Mouse (Mus musculus) central nervous system, embryonic 11.5 days (tissue): ENCODE measurements around the gene Nbas. TPM values are rescaled to one million over a fixed set of nuclear protein-coding genes. Genes with fewer than 3 reads are reported as not detected.

Source experiments
- polyA plus RNA-seq: library from polyadenylated mRNA; depleted of rRNA; stranded (reverse); fragments of >200 nt; gene quantifications from 2 replicates; pipeline ENCODE4 v1.2.3, GENCODE M21; 2012; rRNA removed

Gene Nbas
- polyA plus RNA-seq: 17.3 and 17.8 TPM in 2 replicates

DNA sequence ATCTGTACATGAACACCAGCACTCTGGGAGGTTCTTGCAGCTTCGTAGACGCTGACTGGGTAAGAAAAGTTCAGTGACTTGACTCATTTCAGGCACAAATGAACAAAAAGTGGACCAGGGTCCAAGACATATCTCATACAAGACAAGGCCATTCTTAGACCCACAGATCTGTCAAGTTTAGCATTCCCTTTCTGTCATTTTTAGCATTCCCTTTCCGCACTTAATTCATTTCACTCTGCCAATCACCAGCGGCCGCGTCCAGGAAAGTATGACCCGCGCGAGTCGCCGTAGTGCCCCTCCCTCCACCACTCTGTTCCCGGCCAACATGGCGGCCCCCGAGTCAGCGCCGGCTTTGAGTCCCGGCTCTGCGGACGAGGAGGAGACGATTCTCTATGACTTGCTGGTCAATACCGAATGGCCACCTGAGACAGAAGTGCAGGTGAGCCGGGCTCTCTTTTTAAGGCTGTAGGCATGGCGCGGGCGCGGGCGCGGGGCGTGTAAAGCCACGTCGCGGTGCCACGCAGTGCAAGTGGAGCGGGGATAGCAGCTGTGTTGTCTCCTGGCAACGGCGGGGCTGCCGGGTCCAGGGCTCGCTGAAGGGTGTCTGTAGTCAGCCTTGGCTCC is at the start of gene Nbas:
Gene Nbas, plus strand, starts transcription at position 308 of the 624 bp plus-strand sequence.

GRCm38 (mm10) chr12:13248691-13249572 is 20.0 kb upstream of the Nbas start, which contains the start of gene Ddx1:
Ddx1 (minus strand) TSS chr12:13249213.

Other genes with a start within 250 kb of the Nbas start
- 82.0 and 96.4 TPM in 2 replicates for gene Ddx1, start 19.9 kb upstream of the Nbas start, polyA plus RNA-seq